Mouse (Mus musculus) CH12.LX (cell line): ENCODE measurements around the gene Fkbp10. TPM values are rescaled to one million over a fixed set of nuclear protein-coding genes. Genes with fewer than 3 reads are reported as not detected.
A peak's percentile ranks its signal among the peaks of the same experiment; 100 is the strongest.

ENCODE experiments used
- DNase-seq: peaks from one replicate; pipeline ENCODE4 v3.0.0-alpha.2; 2013; ENCODE audit errors: extremely low read depth
- H3K27ac ChIP-seq: 2 replicates; pipeline ENCODE4 v1.5.1; 2012; ENCODE audit warnings: low read depth, mild to moderate bottlenecking, control low read depth, moderate library complexity; ENCODE audit not compliant: insufficient read depth
- H3K27me3 ChIP-seq: replicated peaks from 2 replicates; pipeline ENCODE3; 2012; ENCODE audit warnings: inconsistent platforms
- H3K36me3 ChIP-seq, 2 experiments: replicated peaks in 1 of 2; 2 replicates each; pipeline versions ENCODE3 to v1.6.1; 2012; ENCODE audit warnings: inconsistent platforms in 1 of 2, low read length in 1 of 2, mild to moderate bottlenecking in 1 of 2, mixed read lengths in 1 of 2, moderate library complexity in 1 of 2; ENCODE audit not compliant: control insufficient read depth in 1 of 2, insufficient read depth in 1 of 2
- H3K4me1 ChIP-seq, 2 experiments: 2 replicates each; pipeline ENCODE4 v1.6.1; 2012; ENCODE audit warnings: inconsistent platforms in 1 of 2, moderate library complexity in 1 of 2; ENCODE audit not compliant: insufficient read depth in 2 of 2, control insufficient read depth in 1 of 2
- H3K4me2 ChIP-seq: 2 replicates; pipeline ENCODE4 v1.6.1; 2012; ENCODE audit warnings: low read depth, mild to moderate bottlenecking, control low read depth; ENCODE audit not compliant: poor library complexity, insufficient read depth, severe bottlenecking
- H3K4me3 ChIP-seq, 3 experiments: fragments of 150-350 bp in 1 of 3; sonication (generic) in 1 of 3; replicated peaks in 1 of 3; 2 replicates each; pipeline versions ENCODE3 to v1.5.1; 2011 to 2012; ENCODE audit warnings: low read depth in 2 of 3, low read length in 2 of 3, mild to moderate bottlenecking in 2 of 3, moderate library complexity in 2 of 3, control low read depth in 1 of 3, improper control_type of control experiment in 1 of 3, inconsistent platforms in 1 of 3, mixed read lengths in 1 of 3; ENCODE audit not compliant: poor library complexity in 1 of 3
- H3K79me2 ChIP-seq: replicated peaks from 2 replicates; pipeline ENCODE4 v1.6.1; 2012; ENCODE audit warnings: mild to moderate bottlenecking, moderate library complexity; ENCODE audit not compliant: control insufficient read depth, poor library complexity, insufficient read depth, severe bottlenecking; ENCODE audit errors: extremely low read depth
- H3K9ac ChIP-seq: 2 replicates; pipeline ENCODE4 v1.6.1; 2012; ENCODE audit warnings: low read depth, mild to moderate bottlenecking, control low read depth, moderate library complexity; ENCODE audit not compliant: insufficient read depth
- H3K9me3 ChIP-seq: replicated peaks from 2 replicates; pipeline ENCODE3; 2012; ENCODE audit warnings: low read length, inconsistent platforms, mixed read lengths
- CTCF ChIP-seq, 2 experiments: IDR thresholded peaks in 1 of 2; conservative IDR thresholded peaks in 1 of 2; 2 replicates each; pipeline ENCODE4 v1.5.1; 2011 to 2012; ENCODE audit warnings: low read depth in 2 of 2, low read length in 2 of 2, improper control_type of control experiment in 1 of 2, inconsistent platforms in 1 of 2, mild to moderate bottlenecking in 1 of 2, moderate library complexity in 1 of 2
- E2F4 ChIP-seq: IDR thresholded peaks from 2 replicates; pipeline ENCODE4 v1.6.1; 2011; ENCODE audit warnings: low read depth, low read length, improper control_type of control experiment; ENCODE audit not compliant: insufficient replicate concordance
- ELF1 ChIP-seq: IDR thresholded peaks from 2 replicates; pipeline ENCODE4 v1.6.1; 2014; ENCODE audit warnings: low read depth, mild to moderate bottlenecking, inconsistent platforms, low read length, improper control_type of control experiment
- EP300 ChIP-seq: IDR thresholded peaks from 2 replicates; pipeline ENCODE4 v1.6.1; 2011; ENCODE audit warnings: low read length, improper control_type of control experiment
- HCFC1 ChIP-seq: IDR thresholded peaks from 2 replicates; pipeline ENCODE4 v1.6.1; 2012; ENCODE audit warnings: low read depth, mild to moderate bottlenecking, inconsistent platforms, low read length, improper control_type of control experiment
- KAT2A ChIP-seq: IDR thresholded peaks from 2 replicates; pipeline ENCODE4 v1.6.1; 2012; ENCODE audit warnings: low read length, improper control_type of control experiment, inconsistent platforms; ENCODE audit not compliant: insufficient replicate concordance
- MAX ChIP-seq: IDR thresholded peaks from 2 replicates; pipeline ENCODE4 v1.6.1; 2011; ENCODE audit warnings: low read length, improper control_type of control experiment
- MAZ ChIP-seq: IDR thresholded peaks from 2 replicates; pipeline ENCODE4 v1.6.1; 2012; ENCODE audit warnings: low read depth, mild to moderate bottlenecking, inconsistent platforms, low read length, improper control_type of control experiment, moderate library complexity
- MEF2A ChIP-seq: IDR thresholded peaks from 2 replicates; pipeline ENCODE4 v1.6.1; 2014; ENCODE audit warnings: low read depth, mild to moderate bottlenecking, inconsistent platforms, low read length, improper control_type of control experiment, borderline replicate concordance
- MXI1 ChIP-seq: IDR thresholded peaks from 2 replicates; pipeline ENCODE4 v1.6.1; 2011; ENCODE audit warnings: mild to moderate bottlenecking, low read depth, low read length, improper control_type of control experiment
- MYC ChIP-seq: IDR thresholded peaks from 2 replicates; pipeline ENCODE4 v1.6.1; 2011; ENCODE audit warnings: low read depth, mild to moderate bottlenecking, improper control_type of control experiment, low read length
- NRF1 ChIP-seq: IDR thresholded peaks from 2 replicates; pipeline ENCODE4 v1.6.1; 2014; ENCODE audit warnings: low read depth, mild to moderate bottlenecking, inconsistent platforms, low read length, improper control_type of control experiment, moderate library complexity
- POLR2A ChIP-seq: IDR thresholded peaks from 2 replicates; pipeline ENCODE4 v1.6.1; 2011; ENCODE audit warnings: low read depth, mild to moderate bottlenecking, improper control_type of control experiment, low read length
- RAD21 ChIP-seq: IDR thresholded peaks from 2 replicates; pipeline ENCODE4 v1.6.1; 2011; ENCODE audit warnings: low read depth, mild to moderate bottlenecking, low read length, improper control_type of control experiment, moderate library complexity
- RCOR1 ChIP-seq: conservative IDR thresholded peaks from 2 replicates; pipeline ENCODE4 v1.6.1; 2012; ENCODE audit warnings: low read depth, mild to moderate bottlenecking, inconsistent platforms, low read length, improper control_type of control experiment
- SMC3 ChIP-seq: IDR thresholded peaks from 2 replicates; pipeline ENCODE4 v1.6.1; 2011; ENCODE audit warnings: low read depth, low read length, improper control_type of control experiment
- TBP ChIP-seq: conservative IDR thresholded peaks from 2 replicates; pipeline ENCODE4 v1.6.1; 2011; ENCODE audit warnings: low read depth, low read length, improper control_type of control experiment
- USF1 ChIP-seq: IDR thresholded peaks from 2 replicates; pipeline ENCODE4 v1.6.1; 2014; ENCODE audit warnings: low read depth, mild to moderate bottlenecking, inconsistent platforms, low read length, improper control_type of control experiment
- USF2 ChIP-seq: conservative IDR thresholded peaks from 2 replicates; pipeline ENCODE4 v1.6.1; 2011; ENCODE audit warnings: low read depth, low read length, improper control_type of control experiment
- ZMIZ1 ChIP-seq: IDR thresholded peaks from 2 replicates; pipeline ENCODE4 v1.6.1; 2012; ENCODE audit warnings: low read depth, mild to moderate bottlenecking, inconsistent platforms, low read length, improper control_type of control experiment
- dilution Hi-C: fragments of 300-500 bp; cut with MboI; formaldehyde crosslinking; loops from 2 replicates; pipeline ENCODE4 v1.14.3; 2020; ENCODE audit warnings: low sequenced_read_pairs; ENCODE audit not compliant: extremely low pct_unique_long_range_greater_than_20kb, extremely low pct_ligation_motif_present
- in situ Hi-C: fragments of 300-500 bp; cut with MboI; formaldehyde crosslinking; loops from 3 replicates; pipeline ENCODE4 v1.14.3; 2019; ENCODE audit warnings: low sequenced_read_pairs, low pct_ligation_motif_present, low pct_unique_long_range_greater_than_20kb, mixed read lengths
- polyA plus RNA-seq: library from polyadenylated mRNA; unstranded; fragments of >175 nt; gene quantifications from 2 replicates; pipeline ENCODE4 v1.2.1, GENCODE M21; 2012; ENCODE audit warnings: low read depth; ENCODE audit not compliant: insufficient read length
- total RNA-seq, 2 experiments: library from RNA; depleted of rRNA; stranded (reverse); fragments of 300-350 nt in 1 of 2; fragments of >200 nt in 1 of 2; gene quantifications; 2 replicates each; pipeline ENCODE4 v1.2.3; 2012 to 2014

Gene Fkbp10
- total and polyA plus RNA-seq, 3 experiments = 0.31 to 0.46 (median 0.34) TPM

- H3K79me2 ChIP-seq = no peaks in the 10 kb centered on the region
- no peak for DNase-seq
- in situ Hi-C loops (no loop called here), dilution Hi-C loops (no loop called here)
- no peak overlapping the region for H3K4me2 ChIP-seq
- no peak overlapping the region for H3K9ac ChIP-seq
- TF ChIP-seq EP300 = no peak
- TF ChIP-seq NRF1 = no peak
- no peak for TF ChIP-seq HCFC1
- no peak for TF ChIP-seq MAX
- TF ChIP-seq POLR2A = no peak
- TF ChIP-seq MXI1 = no peak
- no peak for TF ChIP-seq ZMIZ1
- no peak for TF ChIP-seq RCOR1
- no peak for TF ChIP-seq KAT2A
- no peak for TF ChIP-seq MYC
- no peak for TF ChIP-seq MAZ
- TF ChIP-seq TBP = no peak
- TF ChIP-seq ELF1 = no peak
- TF ChIP-seq MEF2A = no peak
- no peak for TF ChIP-seq USF2
- TF ChIP-seq E2F4 = no peak
- TF ChIP-seq RAD21 = no peak
- TF ChIP-seq USF1 = no peak
- no peaks in the 10 kb centered on the region for H3K9me3 ChIP-seq
- no peak overlapping the region for H3K27ac ChIP-seq
- no peak overlapping the region for H3K4me3 ChIP-seq
- H3K36me3 ChIP-seq = no peaks in the 10 kb centered on the region
- H3K27me3 ChIP-seq = peaks cover 78% of the 10 kb centered on the region
- peaks cover 18 to 40% of the 10 kb centered on the region in 2 experiments for H3K4me1 ChIP-seq
Observed at GRCm38 (mm10) chr11:100389931-100390445, 25.5 kb upstream of the Fkbp10 start.

DNA sequence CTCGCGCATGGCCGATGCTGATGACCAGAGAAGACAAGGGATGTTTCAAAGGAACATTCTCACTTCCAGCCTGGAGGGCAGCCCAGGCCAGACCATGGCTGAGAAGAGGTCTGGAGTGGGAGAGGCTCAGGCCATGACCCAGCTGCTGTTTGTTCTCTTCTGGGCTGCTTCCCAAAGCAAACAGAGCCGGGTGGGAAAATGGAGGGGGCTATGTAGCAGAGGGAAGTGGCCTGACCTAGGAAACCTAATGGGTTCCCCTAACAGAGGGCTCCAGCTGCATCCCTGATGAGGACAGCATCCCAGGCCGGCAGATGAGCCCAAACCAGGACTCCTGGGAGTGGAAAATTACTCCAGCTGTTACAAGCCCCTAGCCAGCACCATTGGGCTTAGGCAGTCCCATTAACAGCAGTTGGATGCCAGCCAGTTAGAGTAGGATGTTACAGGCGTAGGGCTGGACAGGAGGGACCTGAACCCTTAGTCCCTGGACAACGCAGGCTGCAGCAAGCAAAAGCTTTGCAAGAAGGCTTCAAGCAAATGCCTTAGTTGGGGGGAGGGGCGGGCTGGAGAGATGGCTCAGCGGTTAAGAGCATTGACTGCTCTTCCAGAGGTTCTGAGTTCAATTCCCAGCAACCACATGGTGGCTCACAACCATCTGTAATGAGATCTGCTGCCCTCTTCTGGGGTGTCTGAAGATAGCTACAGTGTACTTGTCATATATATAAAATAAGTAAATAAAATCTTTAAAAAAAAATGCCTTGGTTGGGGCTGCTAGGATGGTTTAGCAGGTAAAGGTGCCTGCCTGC lies 24.2 kb upstream of the Fkbp10 start:
- H3K9ac ChIP-seq = no peak overlapping the region

More for the DNA sequence above, 24.2 kb upstream of the Fkbp10 start:
- Histone ChIP-seq H3K27me3 (peaks cover 86% of the 10 kb centered on the region), H3K4me3 (no peak overlapping the region), H3K4me2 (no peak overlapping the region), H3K9me3 (no peaks in the 10 kb centered on the region), H3K79me2 (no peaks in the 10 kb centered on the region), H3K4me1 (peaks cover 16 to 29% of the 10 kb centered on the region in 2 experiments), H3K27ac (no peak overlapping the region), H3K36me3 (no peaks in the 10 kb centered on the region)
- DNase-seq = no peak
- in situ Hi-C loops = no loop called here
- peak in 1 of 2 experiments; percentile 25; a peak in 1 of 4 replicates for TF ChIP-seq CTCF (conservative IDR thresholded peaks at IDR 0.05 in 1 of 2, IDR thresholded peaks at IDR 0.05 in 1 of 2; ENCODE audit: low read depth in 2 of 2, low read length in 2 of 2)
- no peak for TF ChIP-seq SMC3
- dilution Hi-C loops = no loop called here
